Comparison of ENCODE assay signal across 21 mouse cellular contexts in the genomic region with DNA sequence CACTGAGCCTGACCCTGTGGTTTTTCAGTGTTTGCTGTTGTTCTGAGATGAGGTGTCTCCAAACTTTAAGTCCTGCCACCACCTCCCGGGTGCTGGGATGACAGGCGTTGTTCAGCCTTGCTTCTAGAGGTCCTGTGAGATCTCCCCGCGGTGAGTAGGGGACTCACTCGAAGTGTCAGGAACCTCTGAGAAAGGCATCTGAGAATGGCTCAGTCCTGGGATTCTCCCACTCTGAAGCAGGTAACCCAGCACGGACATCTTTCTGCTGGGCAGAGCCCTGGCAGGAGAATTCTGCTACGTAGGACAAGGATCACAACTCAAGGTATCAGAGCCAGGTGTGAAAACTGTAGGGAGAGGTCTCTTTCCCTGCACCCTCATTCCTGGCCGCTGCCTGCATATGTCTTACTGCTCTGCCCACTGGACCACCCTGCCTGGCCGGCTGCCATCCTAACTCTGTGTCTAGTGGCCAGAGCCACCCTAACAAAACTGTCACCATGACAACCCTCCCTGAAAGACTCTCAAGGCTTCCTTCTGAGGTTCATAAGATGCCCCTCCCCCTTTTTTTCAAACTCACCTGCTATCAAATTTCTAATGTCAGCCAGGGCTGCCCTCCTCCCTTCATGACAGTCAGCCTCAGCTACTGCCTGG. TPM values are rescaled to one million over a fixed set of nuclear protein-coding genes. Genes with fewer than 3 reads are reported as not detected.
DNase-seq lines count a peak whose midpoint lies in the region; ATAC-seq and TF ChIP-seq lines count a peak whose summit lies in the region.
"Had no signal": no experiment of that assay in that cellular context is flagged by ENCODE, and none has a peak within 500 bp of the region (broad histone marks: within the 10 kb centered on the region; RNA-seq: fewer than 3 reads in every experiment).

No protein-coding gene starts in this region.

- no peak for TF ChIP-seq EP300 in lung, postnatal 0 days (IDR thresholded peaks at IDR 0.05)

- H3K27me3 ChIP-seq in lung, postnatal 0 days (replicated peaks; ENCODE audit: insufficient read depth, low read length), result no peaks in the 10 kb centered on the region
- H3K27me3 ChIP-seq: embryonic facial prominence, embryonic 13.5 days; embryonic facial prominence, embryonic 15.5 days had no signal

- 71% methylated on average over 9 of the region's 9 CpGs for whole genome bisulfite sequencing in lung, postnatal 0 days

- peaks cover 7% of the 10 kb centered on the region; the same call in 1 of the 2 replicates for H3K4me1 ChIP-seq in lung, postnatal 0 days (ENCODE audit: insufficient read depth, low read depth, low read length)

- H3K4me2 ChIP-seq in lung, postnatal 0 days (replicated peaks; ENCODE audit: low read depth, low read length), result no peak overlapping the region
- H3K4me2 ChIP-seq: embryonic facial prominence, embryonic 13.5 days; embryonic facial prominence, embryonic 15.5 days; forebrain, embryonic 12.5 days had no signal

- H3K9ac ChIP-seq in lung, postnatal 0 days (replicated peaks; ENCODE audit: low read depth), result no peak overlapping the region
- H3K9ac ChIP-seq: embryonic facial prominence, embryonic 13.5 days; embryonic facial prominence, embryonic 15.5 days; forebrain, embryonic 12.5 days had no signal

- H3K36me3 ChIP-seq in lung, postnatal 0 days (ENCODE audit: insufficient read depth, low read length), result no peaks in the 10 kb centered on the region
- H3K36me3 ChIP-seq: embryonic facial prominence, embryonic 13.5 days; embryonic facial prominence, embryonic 15.5 days; forebrain, embryonic 10.5 days; forebrain, embryonic 12.5 days had no signal

- intact Hi-C loops in heart, postnatal 36 days (cut with DNase I), result loop anchor here (5.0 kb wide), 1 partner anchor 292 kb away; no protein-coding TSS in a partner anchor

- TF ChIP-seq CTCF in lung, postnatal 0 days (IDR thresholded peaks at IDR 0.05), result no peak

- no peaks in the 10 kb centered on the region for H3K9me3 ChIP-seq in lung, postnatal 0 days (ENCODE audit: low read length)
- H3K9me3 ChIP-seq: embryonic facial prominence, embryonic 13.5 days; embryonic facial prominence, embryonic 15.5 days; forebrain, embryonic 10.5 days; forebrain, embryonic 12.5 days had no signal

- H3K4me3 ChIP-seq in lung, postnatal 0 days (ENCODE audit: low read depth, low read length), result no peak overlapping the region
- H3K4me3 ChIP-seq: embryonic facial prominence, embryonic 13.5 days; embryonic facial prominence, embryonic 15.5 days; erythroblast, embryonic 14.5 days; forebrain, embryonic 10.5 days; forebrain, embryonic 12.5 days had no signal

- no peak overlapping the region for H3K27ac ChIP-seq in lung, postnatal 0 days (ENCODE audit: low read length)
- H3K27ac ChIP-seq: embryonic facial prominence, embryonic 13.5 days; embryonic facial prominence, embryonic 15.5 days; forebrain, embryonic 10.5 days had no signal

- no peak for ATAC-seq in lung, postnatal 0 days
- ATAC-seq: forebrain, embryonic 14.5 days; forebrain, embryonic 16.5 days had no signal

- DNase-seq in cerebellum, adult 9-11 months, result peak; percentile 47
- no peak for DNase-seq in cerebellum, adult 11-12 months
- peak; percentile 79 for DNase-seq in heart, adult 11 months
- DNase-seq in heart, postnatal 36 days, result no peak
- DNase-seq in lung, postnatal 0 days (ENCODE audit: low spot score), result peak; percentile 35
- no peak for DNase-seq in lung, adult 18-20 months
- peak; percentile 25 for DNase-seq in induced T-regulatory cell, adult 2 months (ENCODE audit: low read depth)
- DNase-seq in retina, embryonic 14.5 days (ENCODE audit: low spot score), result no peak
- DNase-seq: adrenal gland, adult 2 months; adrenal gland, postnatal 10 days; cerebellum, adult 11 months; cerebellum, adult 2 months; cerebellum, postnatal 25 days; embryo, embryonic 11 days had no signal

RNA-seq across cellular contexts. Expression of a gene that starts 2.3 kb away (rescaled TPM):
- 10 to 100 TPM; 11.1 to 13.3 TPM for total RNA-seq in heart, postnatal 36 days (2021)
- polyA plus RNA-seq in lung, postnatal 0 days (2015; fragmentation: Nextera tagmentation; extraction: Ambion mirVana), result 7.9 and 9.7 TPM in 2 replicates

RNA-seq across cellular contexts. Expression of a gene that starts 59.8 kb away (rescaled TPM):
- 10 to 100 TPM; 17.5 to 19.0 TPM for total RNA-seq in heart, postnatal 36 days (2021)
- 54.3 and 54.6 TPM in 2 replicates for polyA plus RNA-seq in lung, postnatal 0 days (2015; fragmentation: Nextera tagmentation; extraction: Ambion mirVana)

Comparison
In these comparisons a context has a peak if more than half of its experiments do, and no peak if none do; other contexts are left out.
1. DNase-seq: peak in cerebellum, adult 9-11 months (single experiment), heart, adult 11 months (single experiment), lung, postnatal 0 days (single experiment) and induced T-regulatory cell, adult 2 months (single experiment); none in cerebellum, adult 11-12 months (single experiment), heart, postnatal 36 days (0 of 2), lung, adult 18-20 months (0 of 2) and retina, embryonic 14.5 days (single experiment).